Mouse (Mus musculus) spleen, adult 2 months (tissue): ENCODE data around the gene Gm7075.

Experiments
- CTCF ChIP-seq: fragments of 200-500 bp; IDR thresholded peaks from 2 replicates; pipeline ENCODE4 v1.5.1; 2011; ENCODE audit warnings: mild to moderate bottlenecking, inconsistent platforms; ENCODE audit not compliant: insufficient read depth, insufficient read length, insufficient replicate concordance; ENCODE audit errors: extremely low read depth
- POLR2A ChIP-seq: fragments of 200-500 bp; IDR thresholded peaks from 2 replicates; pipeline ENCODE4 v1.6.1; 2011; ENCODE audit warnings: low read depth, low read length, inconsistent platforms

DNA sequence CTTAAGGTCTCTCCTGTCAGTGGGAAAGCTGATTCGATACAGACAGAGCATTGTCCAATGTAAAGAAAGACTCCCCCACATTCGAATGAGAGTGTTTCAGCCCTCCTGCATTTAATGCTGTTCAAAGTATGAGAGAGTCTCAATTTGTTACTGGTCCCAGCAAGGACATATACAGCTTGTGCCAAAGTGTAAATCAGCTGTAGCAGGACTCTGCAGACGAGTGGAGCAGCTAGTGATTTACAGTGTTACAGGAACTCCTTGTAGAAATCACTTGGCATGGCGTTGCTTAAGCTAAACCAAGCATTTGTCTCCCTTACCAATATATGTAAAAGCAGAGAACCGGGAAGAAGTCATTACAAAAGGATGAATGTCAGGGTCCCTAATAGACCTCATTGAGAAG is 39.3 kb upstream of the Gm7075 start:
- TF ChIP-seq CTCF (no peak), POLR2A (no peak)
